22 mouse cellular contexts compared by ENCODE assay signal in genomic region chr12:41192829-41193228, GRCm38 (mm10).
"Had no signal": no experiment of that assay in that cellular context is flagged by ENCODE, and none has a peak within 500 bp of the region (broad histone marks: within the 10 kb centered on the region; RNA-seq: fewer than 3 reads in every experiment).

No protein-coding gene starts in this region.

- H3K4me2 ChIP-seq: limb, embryonic 13.5 days; liver, embryonic 12.5 days; liver, embryonic 15.5 days; lung, embryonic 15.5 days; neural tube, embryonic 12.5 days; neural tube, embryonic 15.5 days had no signal

- H3K27me3 ChIP-seq: limb, embryonic 13.5 days; liver, embryonic 12.5 days; liver, embryonic 15.5 days; lung, embryonic 15.5 days; megakaryocyte, embryonic 14.5 days; neural tube, embryonic 12.5 days; neural tube, embryonic 15.5 days had no signal

- H3K4me1 ChIP-seq: liver, embryonic 12.5 days; liver, embryonic 15.5 days; lung, embryonic 15.5 days; midbrain, embryonic 10.5 days; neural tube, embryonic 12.5 days; neural tube, embryonic 15.5 days had no signal

- H3K9me3 ChIP-seq: limb, embryonic 10.5 days; limb, embryonic 13.5 days; liver, embryonic 12.5 days; liver, embryonic 15.5 days; lung, embryonic 15.5 days; megakaryocyte, embryonic 14.5 days; midbrain, embryonic 10.5 days; neural tube, embryonic 12.5 days; neural tube, embryonic 15.5 days had no signal

- H3K36me3 ChIP-seq: limb, embryonic 10.5 days; limb, embryonic 13.5 days; liver, embryonic 12.5 days; liver, embryonic 15.5 days; lung, embryonic 15.5 days; midbrain, embryonic 10.5 days; neural tube, embryonic 12.5 days; neural tube, embryonic 15.5 days had no signal

- H3K4me3 ChIP-seq: limb, embryonic 10.5 days; limb, embryonic 13.5 days; liver, embryonic 12.5 days; liver, embryonic 15.5 days; lung, embryonic 15.5 days; megakaryocyte, embryonic 14.5 days; midbrain, embryonic 10.5 days; neural tube, embryonic 12.5 days; neural tube, embryonic 15.5 days had no signal

- H3K9ac ChIP-seq: limb, embryonic 13.5 days; liver, embryonic 12.5 days; liver, embryonic 15.5 days; lung, embryonic 15.5 days; neural tube, embryonic 12.5 days; neural tube, embryonic 15.5 days had no signal

- DNase-seq: kidney, adult 9 months; kidney, postnatal 14 days; kidney, postnatal 4 days; liver; lung, adult 18-20 months; lung, postnatal 10 days; lung, postnatal 36 days; midbrain, embryonic 14.5 days; right cerebral cortex, adult 18-20 months; right cerebral cortex, postnatal 14 days; right cerebral cortex, postnatal 4 days; thymus, postnatal 25 days had no signal

- ATAC-seq: liver, embryonic 12.5 days had no signal

- H3K27ac ChIP-seq: limb, embryonic 10.5 days; limb, embryonic 13.5 days; liver, embryonic 12.5 days; liver, embryonic 15.5 days; lung, embryonic 15.5 days; midbrain, embryonic 10.5 days; neural tube, embryonic 12.5 days; neural tube, embryonic 15.5 days; stomach, postnatal 0 days had no signal
